28 mouse cellular contexts compared by ENCODE assay signal in genomic region chr4:21682421-21683150, GRCm38 (mm10). TPM values are rescaled to one million over a fixed set of nuclear protein-coding genes. Genes with fewer than 3 reads are reported as not detected.
A peak's percentile ranks its signal among the peaks of the same experiment; 100 is the strongest.
DNase-seq lines count a peak whose midpoint lies in the region; ATAC-seq lines count a peak whose summit lies in the region.
"Had no signal": no experiment of that assay in that cellular context is flagged by ENCODE, and none has a peak within 500 bp of the region (broad histone marks: within the 10 kb centered on the region; RNA-seq: fewer than 3 reads in every experiment).

No protein-coding gene starts in this region.

- intact Hi-C loops in heart, postnatal 25 days (cut with DNase I): no loop called here

- peak; percentile 9 for DNase-seq in embryonic facial prominence, embryonic 11.5 days (ENCODE audit: low spot score)
- no peak for DNase-seq in embryonic facial prominence, embryonic 10.5 days (ENCODE audit: low spot score)
- peak; percentile 21 for DNase-seq in limb, embryonic 11.5 days (ENCODE audit: low spot score)
- DNase-seq in limb, embryonic 10.5 days (ENCODE audit: low spot score): no peak
- DNase-seq in retina, embryonic 14.5 days (ENCODE audit: low spot score): peak; percentile 18
- DNase-seq in retina, postnatal 1 day: no peak
- no peak for DNase-seq in heart, postnatal 25 days (ENCODE audit: low spot score)
- DNase-seq: adrenal gland, postnatal 14 days; cerebellum, adult 18-20 months; cerebellum, adult 9-11 months; cerebellum, postnatal 36 days; gastrocnemius, postnatal 25 days; heart, postnatal 36 days had no signal

- 6% methylated on average over 10 of the region's 10 CpGs for WGBS in embryonic facial prominence, embryonic 11.5 days
- WGBS in embryonic facial prominence, embryonic 10.5 days: 12% methylated on average over 10 of the region's 10 CpGs
- 9% methylated on average over 10 of the region's 10 CpGs for WGBS in limb, embryonic 11.5 days
- WGBS in limb, embryonic 10.5 days: 14% methylated on average over 10 of the region's 10 CpGs

- H3K4me2 ChIP-seq in embryonic facial prominence, embryonic 11.5 days (ENCODE audit: low read depth, low read length): no peak overlapping the region
- no peak overlapping the region for H3K4me2 ChIP-seq in limb, embryonic 11.5 days (ENCODE audit: low read depth, severe bottlenecking)
- H3K4me2 ChIP-seq: embryonic facial prominence, embryonic 15.5 days; heart, embryonic 12.5 days; hindbrain, embryonic 14.5 days had no signal

- peaks cover 6% of the 10 kb centered on the region for H3K4me1 ChIP-seq in embryonic facial prominence, embryonic 11.5 days (ENCODE audit: control insufficient read depth, insufficient read depth, low read length)
- H3K4me1 ChIP-seq in embryonic facial prominence, embryonic 10.5 days: peaks cover 24% of the 10 kb centered on the region
- H3K4me1 ChIP-seq in limb, embryonic 11.5 days (ENCODE audit: control insufficient read depth, insufficient read depth, low read length): no peaks in the 10 kb centered on the region; the same call in 1 of the 2 replicates
- peaks cover 22% of the 10 kb centered on the region for H3K4me1 ChIP-seq in limb, embryonic 10.5 days

- H3K9me3 ChIP-seq in embryonic facial prominence, embryonic 11.5 days (replicated peaks; ENCODE audit: control insufficient read depth, low read length): no peaks in the 10 kb centered on the region
- H3K9me3 ChIP-seq in embryonic facial prominence, embryonic 10.5 days: no peaks in the 10 kb centered on the region
- no peaks in the 10 kb centered on the region for H3K9me3 ChIP-seq in limb, embryonic 11.5 days (ENCODE audit: control insufficient read depth, low read length)
- no peaks in the 10 kb centered on the region for H3K9me3 ChIP-seq in limb, embryonic 10.5 days (replicated peaks)
- H3K9me3 ChIP-seq: embryonic facial prominence, embryonic 15.5 days; forebrain, embryonic 10.5 days; heart, embryonic 12.5 days had no signal

- H3K27ac ChIP-seq in embryonic facial prominence, embryonic 11.5 days (replicated peaks; ENCODE audit: low read depth, low read length): no peak overlapping the region
- no peak overlapping the region for H3K27ac ChIP-seq in embryonic facial prominence, embryonic 10.5 days (replicated peaks)
- no peak overlapping the region for H3K27ac ChIP-seq in limb, embryonic 11.5 days (replicated peaks; ENCODE audit: low read depth, low read length)
- no peak overlapping the region for H3K27ac ChIP-seq in limb, embryonic 10.5 days
- H3K27ac ChIP-seq: embryonic facial prominence, embryonic 15.5 days; forebrain, embryonic 10.5 days; hindbrain, embryonic 14.5 days had no signal

- ATAC-seq in embryonic facial prominence, embryonic 11.5 days (replicated peaks; ENCODE audit: insufficient number of reproducible peaks, low FRiP score, low TSS enrichment, low read depth): no peak
- no peak for ATAC-seq in limb, embryonic 11.5 days (ENCODE audit: insufficient number of reproducible peaks, low FRiP score, low TSS enrichment, low read depth)
- ATAC-seq: activated CD4-positive, CD25-positive, alpha-beta regulatory T cell, adult 4 months; forebrain, embryonic 14.5 days; intestine, embryonic 16.5 days; Patski had no signal

- peaks cover 84% of the 10 kb centered on the region for H3K27me3 ChIP-seq in embryonic facial prominence, embryonic 11.5 days (ENCODE audit: control insufficient read depth, insufficient read depth, low read length)
- H3K27me3 ChIP-seq in embryonic facial prominence, embryonic 10.5 days (replicated peaks; ENCODE audit: low read depth, poor library complexity, severe bottlenecking): peaks cover 100% of the 10 kb centered on the region
- H3K27me3 ChIP-seq in limb, embryonic 11.5 days (ENCODE audit: control insufficient read depth, insufficient read depth, low read length): peaks cover 95% of the 10 kb centered on the region
- H3K27me3 ChIP-seq in limb, embryonic 10.5 days (ENCODE audit: low read depth, poor library complexity, severe bottlenecking): peaks cover 100% of the 10 kb centered on the region
- H3K27me3 ChIP-seq: CH12.LX had no signal

- no peak overlapping the region for H3K9ac ChIP-seq in embryonic facial prominence, embryonic 11.5 days (replicated peaks; ENCODE audit: low read length)
- no peak overlapping the region for H3K9ac ChIP-seq in limb, embryonic 11.5 days (ENCODE audit: low read length)
- H3K9ac ChIP-seq: embryonic facial prominence, embryonic 15.5 days; heart, embryonic 12.5 days; hindbrain, embryonic 14.5 days had no signal

- no peak overlapping the region for H3K4me3 ChIP-seq in embryonic facial prominence, embryonic 11.5 days (ENCODE audit: low read depth, low read length)
- H3K4me3 ChIP-seq in embryonic facial prominence, embryonic 10.5 days: no peak overlapping the region
- H3K4me3 ChIP-seq in limb, embryonic 11.5 days (ENCODE audit: low read depth, low read length): no peak overlapping the region
- no peak overlapping the region for H3K4me3 ChIP-seq in limb, embryonic 10.5 days
- H3K4me3 ChIP-seq: embryonic facial prominence, embryonic 15.5 days; erythroblast, embryonic 14.5 days; forebrain, embryonic 10.5 days; heart, embryonic 12.5 days had no signal

- H3K36me3 ChIP-seq in embryonic facial prominence, embryonic 11.5 days (replicated peaks; ENCODE audit: control insufficient read depth, insufficient read depth, low read depth, low read length): no peaks in the 10 kb centered on the region
- no peaks in the 10 kb centered on the region for H3K36me3 ChIP-seq in embryonic facial prominence, embryonic 10.5 days (replicated peaks)
- H3K36me3 ChIP-seq in limb, embryonic 11.5 days (ENCODE audit: control insufficient read depth, insufficient read depth, low read length): no peaks in the 10 kb centered on the region
- no peaks in the 10 kb centered on the region for H3K36me3 ChIP-seq in limb, embryonic 10.5 days
- H3K36me3 ChIP-seq: embryonic facial prominence, embryonic 15.5 days; forebrain, embryonic 10.5 days; heart, embryonic 12.5 days had no signal

RNA-seq across cellular contexts. Expression of gene Prdm13, which starts 3.2 kb away (rescaled TPM):
- 0.29 and 0.53 TPM in 2 replicates for polyA plus RNA-seq in embryonic facial prominence, embryonic 11.5 days (2014; fragmentation: Nextera tagmentation; extraction: Ambion mirVana)
- polyA plus RNA-seq in embryonic facial prominence, embryonic 10.5 days (2016; fragmentation: Nextera tagmentation; extraction: Ambion mirVana): 0.52 TPM in 1 of 2 replicates, not detected in the other
- not detected in 2 replicates for polyA plus RNA-seq in limb, embryonic 11.5 days (2014; fragmentation: Nextera tagmentation; extraction: Ambion mirVana)
- not detected in 2 replicates for polyA plus RNA-seq in limb, embryonic 10.5 days (2016; fragmentation: Nextera tagmentation; extraction: Ambion mirVana)
- not detected for total RNA-seq in heart, postnatal 25 days (2021)
- total RNA-seq: adrenal gland, adult 18-20 months; adrenal gland, postnatal 14 days; CH12.LX; gastrocnemius, postnatal 25 days; granulocyte monocyte progenitor cell, adult 5-6 weeks; heart, adult 8-10 months; heart, postnatal 36 days had no signal
- polyA plus RNA-seq: activated CD4-positive, CD25-positive, alpha-beta regulatory T cell, adult 4 months; embryonic facial prominence, embryonic 15.5 days; erythroblast, embryonic 14.5 days; frontal cortex, adult 2 months; heart, embryonic 12.5 days; heart, embryonic 16.5 days; intestine, embryonic 16.5 days; Patski had no signal

RNA-seq across cellular contexts. Expression of gene Ccnc, which starts 44.9 kb away (rescaled TPM):
- polyA plus RNA-seq in embryonic facial prominence, embryonic 11.5 days (2014; fragmentation: Nextera tagmentation; extraction: Ambion mirVana): 61.3 and 67.5 TPM in 2 replicates
- 46.6 TPM in 2 replicates for polyA plus RNA-seq in embryonic facial prominence, embryonic 10.5 days (2016; fragmentation: Nextera tagmentation; extraction: Ambion mirVana)
- 47.8 and 48.5 TPM in 2 replicates for polyA plus RNA-seq in limb, embryonic 11.5 days (2014; fragmentation: Nextera tagmentation; extraction: Ambion mirVana)
- 39.0 and 41.8 TPM in 2 replicates for polyA plus RNA-seq in limb, embryonic 10.5 days (2016; fragmentation: Nextera tagmentation; extraction: Ambion mirVana)
- 10 to 100 TPM; 14.4 to 17.9 TPM for total RNA-seq in heart, postnatal 25 days (2021)

Comparison
In these comparisons a context has a peak if more than half of its experiments do, and no peak if none do; other contexts are left out.
1. DNase-seq: peak in embryonic facial prominence, embryonic 11.5 days (single experiment), limb, embryonic 11.5 days (single experiment) and retina, embryonic 14.5 days (single experiment); none in embryonic facial prominence, embryonic 10.5 days (single experiment), limb, embryonic 10.5 days (single experiment), retina, postnatal 1 day (single experiment) and heart, postnatal 25 days (single experiment).